25 mouse cellular contexts compared by ENCODE assay signal in the genomic region with DNA sequence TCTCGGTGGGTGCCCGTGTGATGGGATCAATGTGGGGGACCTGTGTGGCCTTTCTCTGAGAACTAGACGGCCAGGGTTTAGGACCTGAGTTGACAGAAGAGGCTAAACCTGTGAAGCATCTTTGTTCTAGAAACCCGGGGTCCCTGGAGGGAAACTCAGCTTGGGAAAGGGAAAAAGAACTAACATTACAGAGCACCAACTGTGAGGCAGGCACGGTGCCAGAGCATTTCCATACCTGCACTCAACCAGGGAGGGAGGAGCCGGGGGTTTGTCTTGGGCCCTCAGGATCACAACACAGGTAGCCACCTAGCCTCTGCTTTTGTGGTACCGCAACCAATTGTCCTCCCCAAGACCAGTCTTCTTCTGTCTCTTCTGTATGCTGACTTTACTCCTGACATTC. TPM values are rescaled to one million over a fixed set of nuclear protein-coding genes. Genes with fewer than 3 reads are reported as not detected.
DNase-seq lines count a peak whose midpoint lies in the region; ATAC-seq lines count a peak whose summit lies in the region.
"Had no signal": no experiment of that assay in that cellular context is flagged by ENCODE, and none has a peak within 500 bp of the region (broad histone marks: within the 10 kb centered on the region; RNA-seq: fewer than 3 reads in every experiment).

No protein-coding gene starts in this region.

- WGBS in forebrain, embryonic 15.5 days = 33% methylated on average over 7 of the region's 7 CpGs

- peak overlapping the region; percentile 95 for H3K27ac ChIP-seq in forebrain, embryonic 15.5 days (replicated peaks)
- H3K27ac ChIP-seq: heart, embryonic 10.5 days; kidney, postnatal 0 days; midbrain, embryonic 10.5 days had no signal

- H3K4me3 ChIP-seq in forebrain, embryonic 15.5 days = no peak overlapping the region
- H3K4me3 ChIP-seq: heart, embryonic 10.5 days; midbrain, embryonic 10.5 days had no signal

- H3K36me3 ChIP-seq in forebrain, embryonic 15.5 days = no peaks in the 10 kb centered on the region
- H3K36me3 ChIP-seq: heart, embryonic 10.5 days; midbrain, embryonic 10.5 days had no signal

- no peak for ATAC-seq in forebrain, embryonic 15.5 days (replicated peaks)
- ATAC-seq: inflammation-experienced regulatory T-cells, adult 6 months; Patski had no signal

- H3K27me3 ChIP-seq in forebrain, embryonic 15.5 days = no peaks in the 10 kb centered on the region

- H3K4me2 ChIP-seq in forebrain, embryonic 15.5 days (replicated peaks) = peak overlapping the region; percentile 24

- H3K9me3 ChIP-seq in forebrain, embryonic 15.5 days = no peaks in the 10 kb centered on the region
- H3K9me3 ChIP-seq: heart, embryonic 10.5 days; midbrain, embryonic 10.5 days had no signal

- H3K9ac ChIP-seq in forebrain, embryonic 15.5 days (replicated peaks) = 0 out of 2 replicates have a peak overlapping the region, but pooled peaks have one; percentile 3

- peaks cover 86% of the 10 kb centered on the region for H3K4me1 ChIP-seq in forebrain, embryonic 15.5 days

- peak; percentile 40 to 58 for DNase-seq in cerebellum, postnatal 14 days
- no peak for DNase-seq in cerebellum, adult 8-10 months
- peak; percentile 18 for DNase-seq in kidney, adult 18-20 months
- DNase-seq in kidney, postnatal 4 days = no peak
- DNase-seq in brain, adult 2 months (ENCODE audit: low read depth, low spot score) = peak; percentile 24
- no peak for DNase-seq in embryo, embryonic 10.5 days (ENCODE audit: low spot score)
- DNase-seq in lung, postnatal 10 days = no peak
- DNase-seq: cerebellum, adult 2 months; heart, postnatal 4 days; kidney, adult 2 months; spleen, adult 18-20 months had no signal

RNA-seq across cellular contexts. Expression of gene Neurod2, which starts 41.5 kb away (rescaled TPM):
- polyA plus RNA-seq in forebrain, embryonic 15.5 days (2015; fragmentation: Nextera tagmentation; extraction: Ambion mirVana) = 142 and 148 TPM in 2 replicates
- polyA plus RNA-seq: gonadal fat pad, adult 2 months; heart, embryonic 10.5 days; heart, embryonic 16.5 days; inflammation-experienced regulatory T-cells, adult 6 months; kidney, adult 2 months; kidney, postnatal 0 days; limb, embryonic 11.5 days; liver, adult 2 months; liver, embryonic 16.5 days; lung, embryonic 16.5 days; Patski; testis, adult 2 months; urinary bladder, adult 2 months had no signal

Comparison
In these comparisons a context has a peak if more than half of its experiments do, and no peak if none do; other contexts are left out.
1. DNase-seq: peak in cerebellum, postnatal 14 days (2 of 2), kidney, adult 18-20 months (single experiment) and brain, adult 2 months (single experiment); none in cerebellum, adult 8-10 months (single experiment), kidney, postnatal 4 days (0 of 2), embryo, embryonic 10.5 days (single experiment) and lung, postnatal 10 days (single experiment).